Mouse (Mus musculus): ENCODE measurements around the gene Gm17387. TPM values are rescaled to one million over a fixed set of nuclear protein-coding genes. Genes with fewer than 3 reads are reported as not detected.
"Not testable (repeated sequence)": the region's sequence is repeated elsewhere in the genome, so short reads cannot be mapped to it uniquely, and the experiment has no call there.

Gm17387 gene
- total RNA-seq, 2 experiments from 2014 or later = not detected

DNA sequence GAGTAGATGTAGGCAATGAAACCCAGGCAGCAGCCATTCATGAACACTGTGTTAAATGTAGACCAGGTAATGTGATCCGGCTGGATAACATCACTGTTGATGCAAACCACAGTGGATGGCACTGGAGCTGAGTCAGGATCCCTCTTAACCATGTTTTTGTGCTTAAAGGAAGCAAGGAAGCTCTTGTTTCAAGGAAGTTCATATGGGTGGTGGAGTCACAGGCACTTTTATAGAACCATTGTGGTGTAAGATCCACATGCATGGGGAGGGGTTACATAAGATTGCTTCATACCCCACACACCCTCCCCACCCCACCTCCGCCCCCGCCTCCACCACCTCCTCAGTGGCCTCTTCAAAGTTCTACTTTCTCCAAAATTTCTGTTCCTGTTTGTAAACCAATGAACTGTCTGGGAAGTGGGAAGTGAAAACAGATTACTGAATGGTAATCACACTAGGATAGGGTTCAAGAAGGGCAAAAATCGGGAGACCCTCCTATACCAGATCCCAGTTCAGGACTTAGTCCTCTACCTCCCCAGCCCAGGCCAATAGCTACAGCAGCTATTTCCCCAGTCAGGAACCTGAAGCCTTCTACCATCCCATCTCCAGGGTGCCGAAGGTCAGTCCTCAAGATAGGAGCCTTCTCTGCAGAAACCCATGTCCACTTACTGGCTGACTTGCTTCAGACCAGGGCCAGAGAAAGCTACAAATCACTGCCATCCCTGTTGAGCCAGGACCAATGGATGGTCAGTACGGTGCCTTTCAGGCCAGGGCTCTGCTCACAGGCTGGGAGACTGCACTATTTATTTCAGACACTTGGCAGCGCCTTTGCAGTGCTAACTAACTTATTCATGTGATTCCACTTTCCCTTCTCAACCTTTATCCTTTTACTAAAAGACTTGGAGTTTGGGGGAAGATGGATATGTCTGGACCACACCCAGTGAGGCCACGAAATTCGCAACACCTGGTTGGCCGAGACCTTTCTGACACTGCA lies 11.9 kb upstream of the Gm17387 start:
- no peak for DNase-seq

DNA sequence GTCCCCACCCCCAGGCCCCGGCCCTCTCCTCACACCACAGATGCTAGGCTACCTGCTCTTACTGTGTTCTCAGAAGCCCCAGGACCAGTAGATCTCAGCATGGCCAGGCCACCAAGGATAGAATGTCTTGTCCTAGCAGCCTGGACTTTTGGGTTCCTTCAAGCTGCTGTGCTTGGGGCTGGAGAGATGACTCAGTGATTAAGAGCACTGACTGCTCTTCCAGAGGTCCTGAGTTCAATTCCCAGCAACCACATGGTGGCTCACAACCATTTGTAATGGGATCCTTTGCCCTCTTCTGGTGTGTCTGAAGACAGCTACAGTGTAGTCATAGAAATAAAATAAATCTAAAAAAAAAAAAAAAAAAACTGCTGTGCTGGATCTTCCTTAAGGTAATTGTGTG lies 11.1 kb upstream of the Gm17387 start, which contains the start of gene Ifitm6:
TSS of gene Ifitm6 (minus strand) at position 101 of the 400 bp plus-strand sequence.
- DNase-seq = not testable (repeated sequence)

- no peak for DNase-seq
Measured at GRCm38 (mm10) chr7:141019028-141019427, 9.9 kb upstream of the Gm17387 start.

DNA sequence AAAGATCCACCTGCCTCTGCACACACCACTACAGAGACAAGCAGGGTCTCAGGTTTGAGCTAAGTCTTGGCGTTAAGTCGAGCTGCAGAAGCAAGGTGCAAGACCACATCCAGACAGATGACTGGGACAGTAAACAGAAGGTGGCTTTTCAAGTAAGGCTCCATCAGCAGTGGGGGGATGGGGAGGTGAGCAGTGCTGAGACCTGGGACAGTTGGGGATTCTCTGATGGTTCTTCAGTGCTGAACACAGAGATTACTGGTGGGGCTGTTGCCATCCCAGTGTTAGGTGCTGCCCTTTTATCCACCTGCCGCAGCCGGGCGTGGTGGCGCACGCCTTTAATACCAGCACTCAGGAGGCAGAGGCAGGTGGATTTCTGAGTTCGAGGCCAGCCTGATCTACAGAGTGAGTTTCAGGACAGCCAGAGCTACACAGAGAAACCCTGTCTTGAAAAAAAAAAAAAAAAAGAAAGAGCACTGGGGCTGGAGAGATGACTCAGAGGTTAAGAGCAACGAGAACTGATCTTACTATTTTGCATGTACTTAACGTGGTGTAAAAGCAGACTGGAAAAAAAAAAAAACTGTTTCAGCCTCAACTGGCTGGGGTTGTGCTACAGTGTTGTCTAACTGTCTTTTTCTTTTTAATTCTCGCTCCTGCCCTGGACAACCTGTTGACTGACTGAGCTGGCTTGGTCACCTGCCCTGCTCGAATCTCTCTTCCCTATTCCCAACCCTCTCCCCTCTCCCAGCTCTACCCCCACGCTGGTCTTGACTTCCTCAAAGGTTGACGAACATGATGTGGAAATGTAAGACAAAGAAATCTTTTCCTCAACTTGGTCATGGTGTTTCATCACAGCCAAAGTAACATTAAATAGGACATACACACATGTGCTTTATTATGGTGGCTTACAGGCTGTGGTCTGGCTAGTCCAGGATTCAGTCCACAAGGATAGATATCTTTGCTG lies 7.2 kb upstream of the Gm17387 start:
- no peak for DNase-seq

DNA sequence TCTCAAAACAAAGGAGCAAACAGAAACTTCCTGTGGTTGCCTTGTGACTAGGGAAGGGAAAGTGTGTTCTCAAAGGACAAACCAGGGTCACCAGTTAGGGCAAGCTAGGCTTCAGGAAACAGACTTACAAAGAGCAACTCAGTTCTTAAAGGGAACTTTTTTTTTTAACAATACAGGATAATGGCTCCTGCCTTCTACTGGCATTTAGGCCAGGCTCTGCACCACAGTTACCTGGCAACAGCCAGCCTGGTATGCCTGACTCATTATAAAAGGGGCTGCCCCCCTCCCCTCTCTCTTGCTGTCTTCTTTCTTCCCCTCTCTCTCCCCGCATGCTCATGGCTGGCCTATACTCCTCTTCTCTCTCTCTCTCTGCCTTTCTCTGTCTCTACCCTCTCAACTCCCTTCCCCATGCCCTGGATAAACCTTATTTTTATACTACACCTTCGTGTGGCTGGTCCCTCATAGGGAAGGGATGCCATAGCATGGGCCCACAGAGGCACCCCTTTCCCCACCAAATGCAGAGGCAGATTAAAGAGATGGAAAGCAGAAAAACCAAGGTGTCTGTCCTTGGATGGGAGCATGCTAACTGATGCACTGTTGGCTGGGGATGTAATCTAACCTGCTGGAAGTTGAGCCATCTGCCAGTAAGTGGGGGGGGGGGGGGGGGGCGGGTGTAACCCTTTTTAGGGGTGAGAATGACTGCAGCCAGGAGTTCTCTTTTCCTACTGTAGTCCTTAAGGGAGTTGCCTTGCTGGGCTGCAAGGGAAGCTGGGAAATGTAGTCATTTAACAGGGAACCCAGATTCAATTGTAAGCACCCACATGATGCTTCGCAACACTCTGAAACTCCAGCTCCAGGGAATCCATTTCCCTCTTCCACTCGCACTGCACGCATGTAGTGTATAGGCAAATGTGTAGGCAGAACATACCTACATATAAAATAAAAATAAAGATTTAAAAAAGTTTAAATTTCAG lies 3.8 kb upstream of the Gm17387 start:
- no peak for DNase-seq

DNA sequence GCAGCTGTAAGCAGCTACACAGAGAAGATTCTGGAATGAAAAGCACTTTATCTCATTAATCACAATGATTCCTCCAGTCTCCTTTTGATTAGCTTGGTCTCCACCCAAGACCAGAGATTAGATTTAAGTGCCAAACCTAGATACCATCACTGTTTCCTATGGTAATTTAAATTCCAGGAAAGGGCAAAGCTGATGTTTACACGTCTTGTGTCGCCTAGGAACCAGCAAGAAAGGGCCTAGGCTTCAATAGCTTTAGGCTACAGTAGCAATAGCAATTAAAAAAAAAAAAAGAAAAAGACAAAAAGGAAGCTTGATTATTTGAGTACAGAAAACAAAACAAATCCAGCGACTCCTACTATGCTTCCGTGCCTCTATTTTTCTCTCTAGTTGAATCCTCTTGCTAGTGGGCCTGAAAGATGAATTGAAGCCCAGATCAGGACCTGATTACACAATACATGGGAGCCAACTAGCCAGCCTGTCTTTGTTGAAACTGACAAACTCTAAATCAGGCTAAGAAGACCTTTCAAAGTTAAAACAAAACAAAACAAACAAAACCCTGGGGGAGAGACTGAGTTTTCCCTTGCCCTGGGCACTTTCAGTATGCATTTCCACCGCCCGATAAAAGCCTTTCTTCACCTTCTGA lies 2.7 kb upstream of the Gm17387 start:
- no peak for DNase-seq

DNA sequence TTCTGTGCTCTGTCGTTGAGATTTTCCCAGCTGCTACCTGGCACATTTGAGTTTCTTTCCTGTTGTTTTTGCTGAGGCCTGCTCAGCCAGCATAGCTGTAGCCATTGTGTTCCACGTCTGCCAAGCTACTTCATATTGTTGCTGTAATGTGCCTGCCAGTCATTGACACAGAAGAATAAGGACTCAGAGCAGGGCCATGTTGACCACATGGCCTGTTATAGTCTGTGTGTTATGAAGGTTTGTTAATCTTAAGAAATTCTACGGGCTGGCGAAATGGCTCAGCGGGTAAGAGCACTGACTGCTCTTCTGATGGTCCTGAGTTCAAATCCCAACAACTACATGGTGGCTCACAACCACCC lies 2.2 kb upstream of the Gm17387 start:
- DNase-seq = no peak

DNA sequence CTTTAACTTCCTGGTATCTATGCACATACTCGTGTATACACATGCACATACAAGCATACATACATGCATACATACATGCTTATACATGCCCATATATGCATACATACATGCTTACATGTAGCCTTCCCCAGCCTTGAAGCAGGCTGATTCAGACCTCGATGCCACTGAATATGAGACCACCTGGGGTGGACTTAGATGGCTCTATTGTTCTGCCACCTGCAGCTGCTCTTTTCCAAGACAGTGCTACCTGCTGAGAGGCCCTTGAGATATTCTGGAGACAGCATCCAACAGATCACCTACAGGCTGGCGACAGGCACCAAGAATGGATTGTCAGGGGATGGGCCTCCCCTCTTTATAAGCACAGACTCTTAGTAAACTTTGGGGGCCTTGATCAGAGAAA lies 1.5 kb downstream of the Gm17387 start:
- no peak for DNase-seq

DNA sequence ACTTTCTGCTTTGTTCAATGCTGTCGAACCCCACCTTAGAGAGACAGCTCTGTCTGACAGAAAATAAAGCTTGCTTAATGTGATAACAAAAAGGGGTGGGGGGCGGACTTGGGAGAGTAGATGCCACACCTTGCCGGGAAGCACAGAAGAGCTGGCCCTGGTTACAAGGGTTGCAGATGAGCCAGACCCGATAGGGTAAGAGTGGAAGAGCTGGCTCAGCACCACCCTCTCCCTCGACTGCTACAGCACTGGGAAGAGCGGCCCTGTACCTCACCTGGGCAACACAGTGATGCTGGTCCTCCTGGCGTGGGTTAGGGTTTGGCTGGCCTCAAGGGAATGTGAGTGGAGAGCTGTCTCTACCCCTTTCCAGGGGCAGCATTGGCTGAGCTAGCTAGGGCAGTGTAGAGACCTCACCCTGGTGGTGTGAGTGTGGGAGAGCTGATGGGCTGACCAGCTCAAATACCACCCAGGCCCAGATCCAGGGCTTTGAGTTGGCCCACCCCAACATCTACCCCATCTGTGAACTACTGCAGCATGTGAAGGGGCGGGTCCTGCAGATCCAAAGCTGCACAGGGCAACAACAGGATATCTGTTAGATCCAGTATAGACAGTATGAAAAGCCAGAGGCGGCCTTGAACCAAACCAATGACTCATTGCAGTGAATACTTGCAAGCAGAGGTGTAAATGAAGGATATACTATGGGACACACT lies 3.7 kb downstream of the Gm17387 start:
- no peak for DNase-seq

- DNase-seq = not testable (repeated sequence)
Measured at GRCm38 (mm10) chr7:141036624-141037023, 7.7 kb downstream of the Gm17387 start.

- no peak for DNase-seq
Measured at GRCm38 (mm10) chr7:141038090-141039032, 9.4 kb downstream of the Gm17387 start.

DNA sequence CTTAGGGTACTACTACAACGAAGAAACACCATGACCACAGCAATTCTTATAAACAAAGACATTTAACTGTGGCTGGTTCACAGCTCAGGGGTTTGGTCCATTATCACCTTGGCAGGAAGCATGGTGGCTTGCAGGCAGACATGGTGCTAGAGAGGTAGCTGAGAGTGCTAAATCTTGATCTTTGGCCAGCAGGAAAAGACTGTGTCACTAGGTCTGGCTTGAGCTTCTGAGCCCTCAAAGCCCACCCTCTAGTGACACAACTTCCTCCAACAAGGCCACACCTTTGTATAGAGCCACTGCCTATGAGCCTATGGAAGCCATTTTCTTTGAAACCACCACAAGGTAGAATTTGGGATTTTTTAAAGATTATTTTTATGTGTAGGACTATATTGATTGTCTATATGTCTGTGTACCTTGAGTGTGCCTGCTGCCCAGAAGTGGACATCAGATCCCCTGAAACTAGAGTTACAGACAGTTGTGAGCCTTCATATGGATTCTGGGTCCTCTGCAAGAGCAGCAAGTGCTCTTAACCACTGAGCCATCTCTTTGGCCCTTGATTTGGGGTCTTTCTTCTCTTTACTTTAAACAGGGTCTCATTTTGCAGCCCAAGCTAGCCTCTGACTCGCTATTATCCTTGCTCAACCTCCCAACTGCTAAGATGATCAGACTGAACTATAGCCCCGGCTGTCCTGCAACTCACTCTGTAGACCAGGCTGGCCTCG lies 10.6 kb downstream of the Gm17387 start:
- DNase-seq = no peak

DNA sequence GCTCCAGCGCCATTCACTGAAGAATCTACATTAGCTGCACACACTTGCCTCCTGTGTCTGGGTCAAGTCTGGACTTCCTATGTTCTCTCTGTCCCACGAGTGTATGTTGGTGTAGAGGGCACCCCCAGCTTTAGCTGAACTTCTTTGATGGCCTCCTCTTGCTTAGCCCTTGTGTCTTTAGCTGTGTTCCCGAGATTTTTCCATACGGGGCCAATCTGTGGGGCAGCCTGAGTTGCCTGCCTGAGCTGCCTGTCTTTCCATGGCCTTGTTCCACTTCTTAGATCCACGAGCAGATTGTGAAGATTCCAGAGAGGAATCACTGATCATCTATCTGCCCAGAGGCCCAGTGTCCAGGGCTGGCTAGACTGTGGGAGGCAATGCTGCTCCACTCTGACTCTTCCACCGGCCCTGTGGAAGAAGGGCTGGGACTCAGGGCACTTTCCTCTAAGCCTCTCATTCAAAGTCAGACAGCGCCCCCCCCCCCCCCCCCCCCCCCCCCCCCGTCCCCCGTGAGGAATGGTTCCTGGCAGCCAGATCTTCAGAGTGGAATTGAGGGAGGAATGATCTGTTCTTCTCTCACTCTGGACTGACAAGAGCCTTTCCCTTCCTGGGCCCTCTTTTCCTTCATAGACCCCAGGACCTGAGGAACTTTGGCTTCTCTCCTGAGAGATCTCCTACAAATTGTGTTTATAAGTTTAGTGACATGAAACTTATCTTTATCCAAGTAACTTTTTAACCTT lies 12.1 kb downstream of the Gm17387 start:
- no peak for DNase-seq

GRCm38 (mm10) chr7:141041661-141042060 lies 12.7 kb downstream of the Gm17387 start:
- peak; percentile 80 for DNase-seq

GRCm38 (mm10) chr7:141042539-141042938 lies 13.6 kb downstream of the Gm17387 start:
- no peak for DNase-seq

DNA sequence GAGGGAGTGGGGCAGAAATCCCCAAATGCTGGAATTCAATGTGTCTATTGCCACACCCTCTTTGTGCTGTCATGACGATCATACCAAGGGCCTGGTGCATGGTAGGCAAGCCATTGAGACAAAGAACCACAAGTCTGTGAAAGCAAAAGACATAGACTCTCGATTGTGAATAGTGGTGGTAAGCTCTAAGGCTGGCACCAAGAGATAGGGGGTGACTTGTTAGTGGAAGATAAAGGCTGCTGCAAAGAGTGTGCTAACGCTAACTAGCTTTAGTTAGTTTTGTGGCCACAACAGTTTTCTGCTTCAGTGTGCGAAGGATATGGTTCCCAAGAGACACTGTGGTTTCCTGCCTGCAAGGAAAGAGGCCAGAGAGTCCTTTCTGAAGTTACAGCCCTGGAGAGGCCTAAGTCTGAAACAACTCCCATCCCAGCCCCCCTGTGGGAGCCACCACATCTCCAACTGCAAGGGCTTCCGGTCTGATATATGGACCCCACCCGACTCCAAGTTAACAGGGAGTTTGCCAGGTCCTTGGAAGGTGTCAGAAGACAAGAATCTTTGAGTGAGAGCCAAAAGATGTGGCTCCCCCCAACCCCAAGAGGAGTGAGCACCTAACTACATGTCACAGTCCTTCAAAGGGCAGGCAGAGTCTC lies 18.1 kb downstream of the Gm17387 start:
- DNase-seq = no peak

DNA sequence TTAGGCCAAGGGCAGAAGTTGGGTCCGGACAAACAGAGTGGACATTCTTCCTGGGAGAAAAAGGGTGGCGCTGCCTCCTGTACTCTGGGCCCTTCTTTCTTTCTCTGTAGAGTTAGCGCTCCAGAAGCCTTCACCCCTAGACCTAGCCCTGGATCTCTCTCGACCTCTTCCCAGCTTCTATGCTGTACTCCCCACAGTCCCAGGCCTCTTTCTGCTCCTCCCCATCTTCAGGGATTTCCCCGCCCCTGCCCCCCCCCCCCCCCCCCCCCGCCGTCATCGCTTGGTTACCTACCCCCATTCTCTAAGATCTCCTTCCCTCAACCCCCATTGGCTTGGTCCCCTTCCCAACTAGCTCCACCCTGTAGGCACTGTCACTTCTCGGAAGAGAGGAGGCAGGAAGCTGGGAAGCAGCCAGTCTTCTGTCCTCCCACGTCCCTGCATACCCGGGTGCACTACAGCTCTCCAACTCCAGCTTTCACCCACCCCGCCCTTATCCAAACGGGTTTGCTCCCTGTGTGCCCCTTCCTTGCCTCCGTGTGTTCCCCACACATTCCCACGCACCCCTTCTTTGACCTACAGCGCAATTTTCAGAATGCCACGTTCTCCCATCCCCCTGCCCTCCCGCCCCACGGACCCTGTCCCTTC lies 18.8 kb downstream of the Gm17387 start:
- DNase-seq = peak; percentile 65
